Mouse (Mus musculus) frontal cortex, postnatal 14 days (tissue): Measurements from ENCODE around the gene Map2k5.

Experiments
- DNase-seq, 2 experiments: peaks; one replicate each; pipeline ENCODE4 v3.0.0; 2022; ENCODE audit warnings: low spot score in 2 of 2

The Map2k5 gene

GRCm38 (mm10) chr9:63187310-63187709, 190.4 kb downstream of the Map2k5 start:
- DNase-seq: no peak

GRCm38 (mm10) chr9:63185249-63185648, 192.5 kb downstream of the Map2k5 start:
- DNase-seq: no peak

GRCm38 (mm10) chr9:63183864-63184263, 193.8 kb downstream of the Map2k5 start:
- DNase-seq: no peak

- DNase-seq: no peak
These were observed 195.3 kb downstream of the Map2k5 start for GRCm38 (mm10) chr9:63182306-63182960.

- no peak for DNase-seq
These were observed 196.1 kb downstream of the Map2k5 start for GRCm38 (mm10) chr9:63181337-63182178.

GRCm38 (mm10) chr9:63178296-63178695, 199.4 kb downstream of the Map2k5 start:
- no peak for DNase-seq

- no peak for DNase-seq
These were observed 203.5 kb downstream of the Map2k5 start for GRCm38 (mm10) chr9:63174001-63174721.

- DNase-seq: no peak
These were observed 205.8 kb downstream of the Map2k5 start for GRCm38 (mm10) chr9:63171951-63172350.

- no peak for DNase-seq
These were observed 208.6 kb downstream of the Map2k5 start for GRCm38 (mm10) chr9:63169127-63169526.

GRCm38 (mm10) chr9:63165070-63165469, 212.6 kb downstream of the Map2k5 start:
- DNase-seq: no peak

GRCm38 (mm10) chr9:63163756-63164155, 213.9 kb downstream of the Map2k5 start:
- no peak for DNase-seq

- DNase-seq: no peak
These were observed 225.8 kb downstream of the Map2k5 start for GRCm38 (mm10) chr9:63151949-63152348.

GRCm38 (mm10) chr9:63151072-63151870, 226.4 kb downstream of the Map2k5 start:
- DNase-seq: no peak

- DNase-seq: no peak
These were observed 227.5 kb downstream of the Map2k5 start for GRCm38 (mm10) chr9:63150086-63150800.

GRCm38 (mm10) chr9:63149372-63149766, 228.3 kb downstream of the Map2k5 start:
- DNase-seq: no peak

GRCm38 (mm10) chr9:63148410-63149371, 229.0 kb downstream of the Map2k5 start, which contains the start of gene Skor1:
Skor1 (minus strand) TSS chr9:63148961.
- DNase-seq: no peak

GRCm38 (mm10) chr9:63147786-63148409, 229.8 kb downstream of the Map2k5 start:
- DNase-seq: no peak

- no peak for DNase-seq
These were observed 230.4 kb downstream of the Map2k5 start for GRCm38 (mm10) chr9:63147296-63147695.

- no peak for DNase-seq
These were observed 230.8 kb downstream of the Map2k5 start for GRCm38 (mm10) chr9:63146856-63147274.
